Mouse (Mus musculus) hindbrain, embryonic 10.5 days (tissue): ENCODE data around the gene Nfic. TPM values are rescaled to one million over a fixed set of nuclear protein-coding genes. Genes with fewer than 3 reads are reported as not detected.

ENCODE experiments used
- DNase-seq: peaks from one replicate; pipeline ENCODE4 v3.0.0-alpha.2; 2017; ENCODE audit warnings: low spot score
- H3K27ac ChIP-seq: fragments of 300-500 bp; sonication (generic); 2 replicates; pipeline ENCODE4 v1.5.1; 2016; ENCODE audit warnings: mild to moderate bottlenecking, moderate library complexity
- H3K27me3 ChIP-seq: fragments of 300-500 bp; sonication (generic); 2 replicates; pipeline ENCODE4 v1.6.1; 2016; ENCODE audit warnings: mild to moderate bottlenecking; ENCODE audit not compliant: poor library complexity, insufficient read depth, severe bottlenecking
- H3K36me3 ChIP-seq: fragments of 300-500 bp; sonication (generic); 2 replicates; pipeline ENCODE4 v1.6.1; 2016; ENCODE audit warnings: mild to moderate bottlenecking, moderate library complexity
- H3K4me1 ChIP-seq: fragments of 300-500 bp; sonication (generic); replicated peaks from 2 replicates; pipeline ENCODE4 v1.6.1; 2016; ENCODE audit warnings: mild to moderate bottlenecking
- H3K4me3 ChIP-seq: fragments of 300-500 bp; sonication (generic); 2 replicates; pipeline ENCODE4 v1.5.1; 2016; ENCODE audit warnings: mild to moderate bottlenecking, moderate library complexity
- H3K9me3 ChIP-seq: fragments of 300-500 bp; sonication (generic); 2 replicates; pipeline ENCODE4 v1.6.1; 2016; ENCODE audit warnings: mild to moderate bottlenecking, moderate library complexity
- WGBS: fragments of 180-500 bp; shearing (Covaris S2); methylation state at CpG from one replicate; pipeline ENCODE4 v1.1.7; 2016; 5-methylcytosine and 5-hydroxymethylcytosine counted together
- polyA plus RNA-seq: library from polyadenylated mRNA; unstranded; fragments of >200 nt; fragmentation: Nextera tagmentation; extraction: Ambion mirVana; gene quantifications from 2 replicates; pipeline ENCODE4 v1.2.1, GENCODE M21; 2016

Nfic gene
- polyA plus RNA-seq, result 10.5 and 16.0 TPM in 2 replicates

GRCm38 (mm10) chr10:81455181-81455895 is at the start of gene Nfic:
Nfic (minus strand) TSS chr10:81455635.
- Histone ChIP-seq H3K36me3 (no peaks in the 10 kb centered on the region), H3K9me3 (no peaks in the 10 kb centered on the region), H3K27ac (no peak within 1 kb of the TSS), H3K4me3 (no peak within 1 kb of the TSS), H3K4me1 (peaks cover 16% of the 10 kb centered on the region), H3K27me3 (peaks cover 100% of the 10 kb centered on the region)
- WGBS, result 65% methylated on average over 28 of the region's 28 CpGs
- DNase-seq, result no peak

- Histone ChIP-seq H3K27me3 (peaks cover 12% of the 10 kb centered on the region), H3K27ac (peak overlapping the region; percentile 10; the same call in 1 of the 2 replicates), H3K9me3 (no peaks in the 10 kb centered on the region), H3K4me1 (peaks cover 26% of the 10 kb centered on the region), H3K36me3 (no peaks in the 10 kb centered on the region), H3K4me3 (peak overlapping the region; percentile 46)
- DNase-seq, result peak; percentile 86
- WGBS, result 11% methylated on average over 36 of the region's 36 CpGs
Measured at GRCm38 (mm10) chr10:81502658-81503057, 47.2 kb upstream of the Nfic start.

GRCm38 (mm10) chr10:81501863-81502262 is 46.4 kb upstream of the Nfic start:
- H3K27me3 ChIP-seq, result peaks cover 12% of the 10 kb centered on the region
- no peak for DNase-seq
- H3K4me3 ChIP-seq, result no peak overlapping the region
- 86% methylated on average over 5 of the region's 5 CpGs for WGBS
- no peaks in the 10 kb centered on the region for H3K36me3 ChIP-seq
- H3K27ac ChIP-seq, result no peak overlapping the region
- H3K4me1 ChIP-seq, result peaks cover 33% of the 10 kb centered on the region
- no peaks in the 10 kb centered on the region for H3K9me3 ChIP-seq

- peak within 1 kb of the TSS; percentile 41; the same call in 1 of the 2 replicates for H3K27ac ChIP-seq
- H3K4me3 ChIP-seq, result 0 out of 2 replicates have a peak within 1 kb of the TSS, but pooled peaks have one; percentile 7
- H3K27me3 ChIP-seq, result peaks cover 12% of the 10 kb centered on the region
- no peaks in the 10 kb centered on the region for H3K9me3 ChIP-seq
- peaks cover 35% of the 10 kb centered on the region for H3K4me1 ChIP-seq
- no peaks in the 10 kb centered on the region for H3K36me3 ChIP-seq
- no peak for DNase-seq
- 80% methylated on average over 3 of the region's 3 CpGs for WGBS
Measured at GRCm38 (mm10) chr10:81500032-81500431, 44.6 kb upstream of the Nfic start, which contains the start of gene S1pr4. S1pr4 (minus strand) TSS chr10:81500132.

GRCm38 (mm10) chr10:81499250-81499901 is 43.9 kb upstream of the Nfic start:
- WGBS, result 76% methylated on average over 23 of the region's 23 CpGs
- H3K27me3 ChIP-seq, result peaks cover 12% of the 10 kb centered on the region
- no peaks in the 10 kb centered on the region for H3K9me3 ChIP-seq
- peak overlapping the region; percentile 41; the same call in 1 of the 2 replicates for H3K27ac ChIP-seq
- peaks cover 42% of the 10 kb centered on the region for H3K4me1 ChIP-seq
- 0 out of 2 replicates have a peak overlapping the region, but pooled peaks have one; percentile 7 for H3K4me3 ChIP-seq
- DNase-seq, result no peak
- H3K36me3 ChIP-seq, result no peaks in the 10 kb centered on the region

- DNase-seq, result no peak
- peaks cover 8% of the 10 kb centered on the region for H3K27me3 ChIP-seq
- H3K4me3 ChIP-seq, result peak overlapping the region; percentile 7; the same call in 1 of the 2 replicates
- peaks cover 50% of the 10 kb centered on the region for H3K4me1 ChIP-seq
- peaks cover 6% of the 10 kb centered on the region for H3K36me3 ChIP-seq
- no peak overlapping the region for H3K27ac ChIP-seq
- 88% methylated on average over 38 of the region's 38 CpGs for WGBS
- no peaks in the 10 kb centered on the region for H3K9me3 ChIP-seq
Measured at GRCm38 (mm10) chr10:81498316-81499249, 43.1 kb upstream of the Nfic start.

GRCm38 (mm10) chr10:81497401-81498270 is 42.2 kb upstream of the Nfic start:
- Histone ChIP-seq H3K36me3 (peaks cover 16% of the 10 kb centered on the region), H3K27ac (0 out of 2 replicates have a peak overlapping the region, but pooled peaks have one; percentile 85), H3K9me3 (no peaks in the 10 kb centered on the region), H3K4me1 (peaks cover 49% of the 10 kb centered on the region), H3K4me3 (peak overlapping the region; percentile 84), H3K27me3 (no peaks in the 10 kb centered on the region)
- DNase-seq, result no peak
- WGBS, result 86% methylated on average over 17 of the region's 17 CpGs

- no peak for DNase-seq
- no peaks in the 10 kb centered on the region for H3K27me3 ChIP-seq
- 39% methylated on average over 4 of the region's 4 CpGs for WGBS
- peaks cover 22% of the 10 kb centered on the region for H3K36me3 ChIP-seq
- peak overlapping the region; percentile 85 for H3K27ac ChIP-seq
- no peaks in the 10 kb centered on the region for H3K9me3 ChIP-seq
- peaks cover 48% of the 10 kb centered on the region for H3K4me1 ChIP-seq
- peak overlapping the region; percentile 84 for H3K4me3 ChIP-seq
Measured at GRCm38 (mm10) chr10:81496969-81497368, 41.5 kb upstream of the Nfic start.

- H3K27me3 ChIP-seq, result no peaks in the 10 kb centered on the region
- DNase-seq, result peak; percentile 98
- H3K27ac ChIP-seq, result peak within 1 kb of the TSS; percentile 85
- no peaks in the 10 kb centered on the region for H3K9me3 ChIP-seq
- WGBS, result under 1% methylated on average over 45 of the region's 45 CpGs
- peaks cover 28% of the 10 kb centered on the region for H3K36me3 ChIP-seq
- peak within 1 kb of the TSS; percentile 84 for H3K4me3 ChIP-seq
- H3K4me1 ChIP-seq, result peaks cover 48% of the 10 kb centered on the region
Measured at GRCm38 (mm10) chr10:81496264-81496901, 40.9 kb upstream of the Nfic start, which contains the start of gene Ncln. Ncln (minus strand) TSS chr10:81496392.

GRCm38 (mm10) chr10:81495616-81496263 is 40.3 kb upstream of the Nfic start:
- H3K9me3 ChIP-seq, result no peaks in the 10 kb centered on the region
- H3K4me3 ChIP-seq, result peak overlapping the region; percentile 84
- 3% methylated on average over 41 of the region's 41 CpGs for WGBS
- H3K36me3 ChIP-seq, result peaks cover 35% of the 10 kb centered on the region
- peaks cover 48% of the 10 kb centered on the region for H3K4me1 ChIP-seq
- peak overlapping the region; percentile 85 for H3K27ac ChIP-seq
- H3K27me3 ChIP-seq, result no peaks in the 10 kb centered on the region
- no peak for DNase-seq

GRCm38 (mm10) chr10:81495151-81495550 is 39.7 kb upstream of the Nfic start:
- Histone ChIP-seq H3K36me3 (peaks cover 41% of the 10 kb centered on the region), H3K4me3 (peak overlapping the region; percentile 84), H3K27me3 (no peaks in the 10 kb centered on the region), H3K4me1 (peaks cover 48% of the 10 kb centered on the region), H3K9me3 (no peaks in the 10 kb centered on the region), H3K27ac (peak overlapping the region; percentile 85)
- 78% methylated on average over 6 of the region's 6 CpGs for WGBS
- DNase-seq, result no peak
